Mouse (Mus musculus): ENCODE measurements around the gene Tatdn3. TPM values are rescaled to one million over a fixed set of nuclear protein-coding genes. Genes with fewer than 3 reads are reported as not detected.
A peak's percentile ranks its signal among the peaks of the same experiment; 100 is the strongest.

Gene Tatdn3
- total RNA-seq, 2 experiments from 2014 or later = 38.4 to 48.7 TPM

DNA sequence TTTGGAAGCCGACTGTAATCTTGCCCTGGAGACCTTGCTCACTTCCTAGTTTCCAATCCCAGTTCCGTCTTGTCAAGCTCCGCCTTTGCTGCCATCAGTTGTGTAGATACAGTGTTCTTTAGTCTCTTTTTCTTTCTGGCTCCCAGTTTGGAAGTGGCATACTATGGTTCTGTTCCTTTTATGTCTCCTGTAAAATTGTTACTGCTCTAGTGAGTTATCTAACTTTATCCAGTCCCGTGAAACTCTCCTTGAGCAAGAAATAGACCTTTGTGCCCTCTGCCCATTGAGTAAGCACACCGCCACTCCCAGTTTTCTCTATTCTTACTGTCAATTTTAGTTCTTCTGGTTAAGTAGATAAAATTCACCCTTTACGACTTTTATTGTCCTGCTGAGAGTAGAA lies 8.9 kb upstream of the Tatdn3 start:
- 0 out of 2 replicates have a peak overlapping the region, but pooled peaks have one; percentile 43 for H3K27ac ChIP-seq
- DNase-seq (ENCODE audit: low spot score in 2 of 2) = no peak
- TF ChIP-seq CTCF (conservative IDR thresholded peaks at IDR 0.05) = no peak
- no peak overlapping the region for H3K4me3 ChIP-seq

DNA sequence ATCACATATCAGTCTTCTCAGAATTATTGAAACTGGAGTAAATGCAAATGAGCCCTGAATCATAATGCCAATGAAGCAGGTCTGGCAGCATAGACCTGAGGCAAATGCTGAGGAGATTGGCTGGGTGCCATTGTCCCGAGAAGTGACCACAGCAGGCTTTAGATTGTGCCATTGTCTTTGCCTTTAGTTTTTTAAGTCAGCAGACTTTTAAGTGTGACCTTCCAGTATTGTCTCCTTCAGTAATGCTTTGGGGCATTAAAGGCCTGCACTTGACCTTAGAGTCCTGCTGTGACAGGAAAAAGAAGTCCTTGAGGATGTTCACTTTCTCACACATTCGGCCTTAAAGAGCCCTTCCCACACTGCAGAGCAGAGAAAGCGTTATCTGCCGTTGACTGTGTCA lies 7.5 kb upstream of the Tatdn3 start:
- TF ChIP-seq CTCF (conservative IDR thresholded peaks at IDR 0.05) = no peak
- no peak overlapping the region for H3K4me3 ChIP-seq
- no peak overlapping the region for H3K27ac ChIP-seq
- DNase-seq (ENCODE audit: low spot score in 2 of 2) = no peak

DNA sequence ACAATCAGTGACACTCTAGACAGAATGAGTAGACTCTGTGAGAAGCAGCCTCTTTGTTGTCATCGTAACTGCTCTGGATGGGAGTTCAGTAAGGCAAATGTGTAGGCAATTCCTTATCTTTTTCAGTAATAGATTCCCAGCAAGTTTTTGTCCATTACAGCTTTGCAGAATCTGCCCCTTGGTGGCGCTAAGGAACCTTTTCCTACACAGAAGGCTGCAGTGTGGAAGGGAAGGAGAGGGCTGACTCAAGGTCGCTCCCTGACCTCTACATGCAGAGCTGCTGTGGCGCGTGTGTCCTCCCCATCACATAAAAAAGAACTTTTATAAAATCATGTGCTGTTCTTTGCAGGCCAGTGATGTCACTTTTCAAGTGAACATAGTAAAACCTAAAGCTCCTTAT lies 5.6 kb upstream of the Tatdn3 start:
- DNase-seq (ENCODE audit: low spot score in 2 of 2) = no peak
- H3K4me3 ChIP-seq = no peak overlapping the region
- H3K27ac ChIP-seq = no peak overlapping the region
- peak; percentile 48 for TF ChIP-seq CTCF (conservative IDR thresholded peaks at IDR 0.05)

DNA sequence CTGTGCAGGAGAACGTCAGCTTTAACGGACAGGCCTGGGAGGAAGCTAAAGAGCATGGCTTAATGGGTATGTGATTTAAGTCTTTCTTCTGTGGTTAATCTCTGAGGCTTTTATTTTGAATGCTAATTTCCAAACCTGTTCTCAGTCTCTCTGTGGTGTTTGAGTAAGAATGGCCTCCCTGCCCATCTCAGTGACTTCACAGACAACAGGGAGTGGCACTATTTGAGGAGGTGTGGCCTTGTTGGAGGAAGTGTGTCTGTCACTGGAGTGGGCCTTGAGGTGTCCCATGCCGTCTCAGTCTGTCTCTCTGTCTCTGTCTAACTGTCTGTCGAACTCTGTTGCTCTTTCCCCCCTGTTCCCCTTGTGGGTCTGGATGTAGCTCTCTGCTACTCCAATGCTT lies 2.5 kb upstream of the Tatdn3 start:
- no peak overlapping the region for H3K27ac ChIP-seq
- no peak for DNase-seq (ENCODE audit: low spot score in 2 of 2)
- no peak for TF ChIP-seq CTCF (conservative IDR thresholded peaks at IDR 0.05)

DNA sequence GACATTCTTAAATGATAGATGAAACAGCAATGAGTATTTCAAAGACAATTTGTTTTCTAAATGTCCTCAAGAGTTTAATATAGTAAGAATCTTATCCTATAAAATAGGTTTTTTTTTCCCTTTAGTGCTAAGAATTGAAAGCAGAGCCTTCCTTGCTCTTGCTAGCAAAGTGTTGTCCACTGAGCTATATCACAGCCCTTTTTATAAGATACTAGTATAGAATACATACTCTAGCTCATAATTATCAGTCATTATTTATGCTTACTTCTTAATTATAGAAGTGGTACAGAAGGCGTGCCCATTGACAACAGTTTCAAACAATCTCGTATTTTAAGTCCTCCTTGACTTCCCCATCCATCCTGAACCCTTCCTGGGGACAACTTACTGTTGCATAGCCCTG lies 1.8 kb upstream of the Tatdn3 start:
- no peak overlapping the region for H3K27ac ChIP-seq
- no peak overlapping the region for H3K4me3 ChIP-seq
- DNase-seq (ENCODE audit: low spot score in 2 of 2) = no peak
- TF ChIP-seq CTCF (conservative IDR thresholded peaks at IDR 0.05) = no peak

More for the DNA sequence above, 2.5 kb upstream of the Tatdn3 start:
- no peak overlapping the region for H3K4me3 ChIP-seq

DNA sequence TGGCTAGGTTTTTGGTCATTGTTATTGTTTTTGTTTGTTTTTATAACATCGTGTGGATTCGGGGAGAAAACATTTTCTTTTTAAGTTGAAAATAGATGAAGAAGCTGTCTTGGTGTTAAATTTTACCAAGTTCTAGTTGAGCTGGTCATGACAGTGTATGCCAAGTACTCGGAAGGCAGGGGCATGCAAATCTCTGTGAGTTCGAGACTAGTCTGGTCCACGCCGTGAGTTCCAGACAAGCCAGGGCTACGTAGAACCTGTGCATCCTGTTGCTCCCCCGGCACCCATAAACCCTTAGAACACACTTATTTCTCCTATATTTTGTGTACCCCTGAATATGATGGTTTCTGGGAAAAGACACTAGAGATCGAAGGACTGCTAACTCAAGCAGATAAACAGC lies 968 bp upstream of the Tatdn3 start:
- H3K4me3 ChIP-seq = no peak overlapping the region

DNA sequence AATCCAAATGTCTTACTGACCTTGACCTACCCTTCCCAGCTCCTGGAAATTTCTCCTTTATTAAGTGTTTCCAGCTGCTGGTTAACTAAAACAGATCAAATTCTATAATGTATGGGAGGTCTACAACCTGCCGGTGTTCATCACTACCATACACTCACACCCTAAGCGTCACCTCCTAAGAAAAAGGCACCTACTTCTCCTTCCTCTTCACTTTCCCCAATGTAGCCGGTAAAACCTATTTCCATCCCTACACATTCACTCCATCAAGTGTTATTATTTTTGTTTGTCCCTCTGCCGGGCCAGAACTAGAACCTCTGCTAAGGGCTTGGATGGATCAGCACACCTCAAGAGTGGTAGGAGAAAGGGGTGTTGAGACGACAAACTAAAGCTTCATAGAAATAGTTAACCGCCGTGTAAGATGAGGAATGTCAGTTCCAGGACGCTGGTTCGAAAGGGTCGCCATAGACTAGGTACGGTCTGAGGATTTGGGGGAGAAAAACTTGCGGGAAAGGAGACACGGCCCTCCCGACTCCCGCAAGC lies 421 bp downstream of the Tatdn3 start:
- no peak for TF ChIP-seq CTCF (conservative IDR thresholded peaks at IDR 0.05)
- DNase-seq (ENCODE audit: low spot score in 2 of 2) = no peak

More for the DNA sequence above, 968 bp upstream of the Tatdn3 start:
- H3K27ac ChIP-seq = no peak overlapping the region
- TF ChIP-seq CTCF (conservative IDR thresholded peaks at IDR 0.05) = no peak
- no peak for DNase-seq (ENCODE audit: low spot score in 2 of 2)

DNA sequence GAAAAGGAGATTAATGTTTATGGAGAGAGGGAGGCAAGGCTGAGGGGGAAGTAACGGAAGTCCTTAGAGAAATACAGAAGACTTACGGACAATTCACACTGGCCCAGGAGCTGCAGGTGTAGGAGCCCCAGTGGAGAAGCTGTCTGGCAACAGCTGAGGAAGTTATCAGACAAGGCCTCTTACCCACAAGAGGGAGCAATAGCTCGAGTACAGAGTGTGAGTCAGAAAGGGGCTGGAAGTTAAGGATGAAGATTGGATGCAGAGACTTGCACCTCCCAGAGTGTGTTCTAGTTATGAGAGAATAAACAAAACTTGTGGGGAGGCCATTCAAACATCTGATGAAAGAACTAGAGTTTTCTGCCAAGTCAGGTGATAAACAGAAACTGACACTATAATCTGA lies 5.3 kb downstream of the Tatdn3 start:
- peak; percentile 26; the same call in 1 of the 2 replicates for TF ChIP-seq CTCF (conservative IDR thresholded peaks at IDR 0.05)
- DNase-seq (ENCODE audit: low spot score in 2 of 2) = no peak
- H3K4me3 ChIP-seq = no peak overlapping the region
- H3K27ac ChIP-seq = no peak overlapping the region

More for the DNA sequence above, 421 bp downstream of the Tatdn3 start:
- H3K4me3 ChIP-seq = peak overlapping the region; percentile 89
- peak overlapping the region; percentile 91 for H3K27ac ChIP-seq

DNA sequence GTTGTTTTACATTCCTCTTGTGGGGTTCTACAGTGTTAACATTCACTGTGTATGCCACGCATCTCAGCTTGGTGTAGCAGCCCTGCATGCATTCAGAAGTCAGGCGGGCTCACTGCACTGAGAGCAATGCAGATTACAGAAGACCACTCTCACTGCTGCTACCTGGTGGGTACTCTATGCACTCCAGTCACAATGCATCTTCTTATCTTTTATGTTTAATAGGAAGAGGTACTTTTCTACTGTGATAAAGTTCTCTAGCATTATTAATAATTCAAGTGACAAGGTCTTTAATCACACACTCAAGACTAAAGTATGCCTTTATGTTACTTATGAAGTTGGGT lies 7.2 kb downstream of the Tatdn3 start:
- peak; percentile 15 for TF ChIP-seq CTCF (conservative IDR thresholded peaks at IDR 0.05)
- Histone ChIP-seq H3K4me3 (no peak overlapping the region), H3K27ac (no peak overlapping the region)
- no peak for DNase-seq (ENCODE audit: low spot score in 2 of 2)

DNA sequence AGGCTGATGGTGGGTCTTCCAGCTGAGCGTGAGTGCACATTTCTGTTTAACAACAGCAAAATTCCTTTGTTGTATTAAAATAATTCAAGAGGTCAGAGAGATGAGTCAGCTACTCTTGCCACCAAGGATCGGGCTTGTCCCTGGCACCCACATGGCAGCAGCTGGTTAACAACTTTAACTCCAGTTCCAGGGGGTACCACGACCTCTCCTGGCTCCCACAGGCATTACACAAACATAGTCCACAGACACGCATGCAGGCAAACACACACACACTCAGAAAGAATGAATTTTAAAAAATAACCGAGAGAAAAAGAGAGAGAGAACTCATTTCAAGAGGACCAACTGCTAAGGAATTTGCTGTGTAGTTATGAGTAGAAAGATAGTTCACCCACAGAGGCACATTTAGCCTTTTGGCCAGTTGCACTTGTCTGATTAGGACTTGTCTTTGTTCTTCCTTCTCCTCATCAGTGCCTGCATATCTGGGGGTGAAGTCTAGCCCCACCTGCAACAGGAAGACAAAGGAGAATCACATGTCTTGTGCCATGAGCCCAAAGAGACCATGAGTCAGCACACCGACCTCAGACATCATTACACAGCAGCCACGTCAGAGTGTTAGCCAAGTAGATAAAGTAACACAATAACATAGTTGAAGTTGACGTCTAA lies 7.7 kb downstream of the Tatdn3 start:
- DNase-seq (ENCODE audit: low spot score in 2 of 2) = no peak
- no peak overlapping the region for H3K4me3 ChIP-seq
- TF ChIP-seq CTCF (conservative IDR thresholded peaks at IDR 0.05) = peak; percentile 39
- H3K27ac ChIP-seq = no peak overlapping the region

DNA sequence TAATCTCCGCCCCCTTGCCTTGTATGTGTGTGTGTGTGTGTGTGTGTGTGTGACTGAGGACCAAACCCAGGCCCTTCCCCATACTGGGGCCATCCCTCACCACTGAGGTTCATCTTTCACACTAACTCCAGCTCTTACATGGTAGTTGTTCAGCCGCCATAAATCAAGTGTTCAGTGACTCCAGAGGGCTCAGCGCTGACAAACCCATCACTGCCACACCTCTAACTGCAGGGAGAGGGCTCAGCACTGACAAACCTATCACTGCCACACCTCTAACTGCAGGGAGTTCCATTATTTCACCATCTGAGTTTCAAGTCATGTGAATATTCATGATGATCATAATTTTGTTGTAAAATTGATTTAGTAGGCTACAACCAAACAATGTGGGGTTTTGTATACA lies 9.2 kb downstream of the Tatdn3 start:
- DNase-seq (ENCODE audit: low spot score in 2 of 2) = no peak
- no peak overlapping the region for H3K4me3 ChIP-seq
- H3K27ac ChIP-seq = no peak overlapping the region
- no peak for TF ChIP-seq CTCF (conservative IDR thresholded peaks at IDR 0.05)

DNA sequence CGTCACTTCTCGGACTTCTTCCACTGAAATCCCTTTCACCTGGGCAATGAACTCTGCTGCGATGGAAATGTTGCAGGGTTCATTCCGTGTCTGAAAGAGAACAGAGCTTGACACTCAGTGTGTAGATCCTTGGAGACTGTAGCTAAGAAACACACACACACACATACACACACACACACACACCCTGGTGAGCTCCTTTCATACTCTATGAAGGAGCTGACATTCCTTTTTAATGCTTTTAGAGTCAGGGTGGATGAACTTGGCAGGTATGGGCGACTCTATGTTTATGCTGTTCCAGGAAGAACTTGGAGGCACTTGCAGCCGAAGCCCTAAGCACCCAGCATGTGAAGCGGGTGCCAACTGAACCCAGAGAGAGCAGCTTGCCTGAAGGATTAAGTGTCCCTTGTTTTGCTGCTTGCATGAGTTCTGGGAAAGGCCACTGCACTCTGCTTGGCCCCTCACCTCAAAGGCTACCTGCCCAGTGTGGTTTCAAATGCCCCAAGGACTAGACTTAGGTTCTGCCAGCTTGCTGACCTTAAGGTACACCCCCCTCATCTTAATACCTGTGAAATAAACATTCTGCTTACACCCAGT lies 16.4 kb downstream of the Tatdn3 start:
- H3K27ac ChIP-seq = no peak overlapping the region
- no peak overlapping the region for H3K4me3 ChIP-seq
- no peak for TF ChIP-seq CTCF (conservative IDR thresholded peaks at IDR 0.05)
- no peak for DNase-seq (ENCODE audit: low spot score in 2 of 2)

DNA sequence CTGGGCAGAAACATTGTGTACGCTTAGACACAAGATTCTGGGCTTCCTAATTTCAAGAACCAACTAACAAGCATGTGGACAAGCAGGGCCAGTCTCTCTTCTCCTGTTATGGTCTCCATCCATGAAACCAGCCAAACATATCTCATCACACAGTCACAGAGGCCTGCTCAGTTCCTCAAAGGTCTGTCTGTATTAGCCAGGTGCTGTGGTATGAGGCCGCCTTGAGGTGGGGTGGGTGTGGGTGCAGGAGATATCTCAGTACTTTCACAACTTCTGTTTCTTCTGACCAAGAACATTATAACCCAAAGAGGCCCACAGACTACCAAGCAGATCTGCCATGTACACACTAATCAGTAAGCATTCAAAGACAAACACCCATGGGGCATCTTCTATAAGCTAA lies 17.5 kb downstream of the Tatdn3 start:
- DNase-seq (ENCODE audit: low spot score in 2 of 2) = no peak
- Histone ChIP-seq H3K27ac (no peak overlapping the region), H3K4me3 (no peak overlapping the region)
- TF ChIP-seq CTCF (conservative IDR thresholded peaks at IDR 0.05) = no peak

DNA sequence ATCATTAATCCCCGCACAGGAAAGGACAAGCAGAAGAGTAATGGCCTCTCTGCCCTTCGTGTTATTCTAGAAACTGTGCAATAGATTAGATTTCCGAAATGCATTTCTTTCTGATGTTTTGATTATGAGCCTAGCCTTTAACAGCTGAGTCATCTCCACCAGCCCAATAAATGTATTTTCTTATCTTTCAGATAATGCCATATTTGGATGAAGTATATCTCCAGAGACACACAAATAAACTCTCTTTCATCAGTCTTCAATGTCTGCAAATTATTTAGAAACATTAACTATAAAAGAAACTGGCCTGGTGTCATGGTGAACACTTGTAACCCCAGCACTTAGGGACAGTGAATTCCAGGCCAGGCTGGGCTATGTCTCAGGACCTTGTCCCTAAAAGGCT lies 20.0 kb downstream of the Tatdn3 start:
- TF ChIP-seq CTCF (conservative IDR thresholded peaks at IDR 0.05) = no peak
- Histone ChIP-seq H3K4me3 (no peak overlapping the region), H3K27ac (no peak overlapping the region)
- DNase-seq (ENCODE audit: low spot score in 2 of 2) = no peak
